Mouse (Mus musculus): ENCODE results near the gene Kdm2b.

- TF ChIP-seq CTCF (IDR thresholded peaks at IDR 0.05; ENCODE audit: low read depth) (no peak), EP300 (IDR thresholded peaks at IDR 0.05; ENCODE audit: low read depth) (no peak)
Measured at GRCm38 (mm10) chr5:122920557-122920956, 69.1 kb downstream of the Kdm2b start.
